Mouse (Mus musculus) pancreas, adult 10 weeks (tissue): ENCODE measurements around the gene Serpina16. TPM values are rescaled to one million over a fixed set of nuclear protein-coding genes. Genes with fewer than 3 reads are reported as not detected.

Source experiments
- polyA plus RNA-seq: library from polyadenylated mRNA; stranded (reverse); fragments of 350-450 nt; fragmentation: Illumina TruSeq; extraction: RNeasy Lipid Tissue Mini Kit (QIAGEN cat#74804); gene quantifications from one replicate; pipeline ENCODE4 v1.2.3, GENCODE M21; 2015; ENCODE audit warnings: low read depth, low replicate concordance; ENCODE audit not compliant: insufficient read depth

Serpina16 gene
- polyA plus RNA-seq: not detected

DNA sequence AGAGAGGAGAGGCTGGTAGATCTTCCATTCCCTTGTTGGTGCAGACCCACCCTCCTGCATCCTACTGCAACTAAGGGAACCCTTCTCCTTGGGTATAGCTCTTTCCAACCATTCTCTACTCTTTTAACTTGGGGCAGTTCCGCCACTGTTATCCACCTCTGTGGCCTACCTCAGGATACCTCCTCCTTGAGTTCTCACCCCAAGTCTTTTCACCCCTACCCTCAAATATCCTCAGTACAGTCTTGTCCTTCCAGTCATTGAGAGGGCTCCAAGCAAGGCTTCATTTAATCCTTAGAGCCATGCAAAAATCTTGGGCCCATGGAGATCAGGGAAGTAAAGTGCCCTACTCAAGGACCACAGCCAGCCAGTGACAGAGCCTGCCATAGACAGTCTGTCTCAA is at the start of gene Serpina16:
Gene Serpina16 (minus strand): TSS at position 101 of the 400 bp plus-strand sequence.

DNA sequence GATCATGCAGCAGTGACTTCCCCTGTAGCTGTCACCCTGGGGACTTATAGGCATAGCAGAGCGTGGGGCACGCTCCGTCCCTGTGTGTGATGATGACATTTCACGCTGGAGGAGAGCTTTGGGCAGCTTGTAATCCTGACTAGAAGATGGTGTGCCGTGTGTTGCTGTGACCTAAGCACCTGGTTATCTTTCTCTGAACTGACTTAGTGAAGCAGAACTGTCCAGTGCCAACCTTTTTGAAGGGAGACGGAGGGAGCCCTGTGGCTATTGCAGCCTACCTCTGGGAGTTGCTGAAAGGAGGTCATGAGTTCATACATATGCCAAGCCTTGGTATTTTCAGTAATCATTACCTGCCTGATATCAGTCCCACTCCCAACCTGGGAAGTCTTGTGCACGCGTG is 19.5 kb upstream of the Serpina16 start, which contains the start of gene Serpina1f:
Gene Serpina1f (minus strand): TSS at position 101 of the 400 bp plus-strand sequence.

DNA sequence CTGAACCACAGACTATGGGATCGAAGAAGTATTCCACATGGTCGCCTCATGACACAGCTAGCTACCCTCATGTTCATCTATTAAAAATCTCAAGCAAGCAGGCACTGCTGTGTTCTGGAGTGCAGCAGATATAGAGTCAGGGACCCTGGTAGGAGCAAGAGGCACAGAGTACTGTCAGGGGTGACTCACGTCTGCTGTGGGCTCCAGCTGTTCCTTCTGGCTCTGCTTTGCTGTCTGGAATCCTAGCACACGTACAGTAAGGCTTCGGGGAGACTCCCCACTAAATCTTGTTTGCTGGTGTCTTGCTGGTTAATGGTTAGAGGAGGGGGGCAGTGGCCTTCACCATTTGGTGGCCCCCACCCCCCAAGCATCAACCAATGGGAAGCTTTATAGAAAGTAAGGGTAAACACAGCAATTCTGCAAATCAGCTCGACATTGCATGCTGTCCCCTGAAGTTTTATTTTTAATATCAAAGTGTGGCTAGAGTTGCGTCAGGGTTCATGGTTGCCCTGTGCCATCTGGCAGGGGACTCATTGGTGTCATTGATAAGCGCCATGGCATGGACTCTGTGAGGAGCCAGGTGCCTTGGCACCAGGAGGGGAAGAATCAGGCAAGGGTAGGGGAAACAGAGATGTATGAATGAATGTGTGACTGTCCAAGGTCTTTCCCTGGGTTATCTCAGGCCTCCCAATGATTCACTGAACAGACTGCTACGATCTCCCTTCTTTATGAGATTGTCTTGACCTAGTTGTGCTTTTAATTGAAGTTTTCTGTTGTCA is 18.9 kb downstream of the Serpina16 start, which contains the start of gene Serpina6:
Gene Serpina6 (minus strand): TSS at position 365 of the 779 bp plus-strand sequence.

DNA sequence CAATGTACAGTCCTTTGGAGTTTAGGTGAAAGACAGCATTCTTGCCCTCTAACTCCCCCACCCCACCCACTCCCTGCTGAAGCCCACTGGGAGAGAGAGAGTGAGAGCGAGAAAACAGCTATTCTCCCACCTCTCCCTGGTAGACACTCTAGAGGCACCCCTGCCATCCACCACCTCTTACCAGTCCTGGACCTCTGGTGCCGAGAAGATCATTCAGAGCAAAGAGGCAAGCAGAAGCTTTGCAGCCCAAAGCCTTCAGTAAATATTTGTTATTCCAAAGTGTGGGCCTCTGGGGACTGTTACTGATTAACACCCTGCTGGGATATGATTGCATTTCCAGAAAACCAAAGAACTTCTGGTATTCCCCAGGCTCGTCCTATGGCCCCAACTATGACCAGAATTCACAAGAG is 44.7 kb downstream of the Serpina16 start, which contains the start of gene Serpina10:
Gene Serpina10 (minus strand): TSS at position 242 of the 410 bp plus-strand sequence.

Other genes with a start within 250 kb of the Serpina16 start
- gene Ifi27, start 241.9 kb downstream of the Serpina16 start, polyA plus RNA-seq: 155 TPM
- gene Ifi27l2a, start 232.5 kb downstream of the Serpina16 start, polyA plus RNA-seq: 99.7 TPM
- 0.79 TPM for gene Ifi27l2b, start 218.9 kb downstream of the Serpina16 start, polyA plus RNA-seq
- gene Ppp4r4, start 143.9 kb downstream of the Serpina16 start, polyA plus RNA-seq: 4.9 TPM
- gene Serpina10, start 44.7 kb downstream of the Serpina16 start, polyA plus RNA-seq: 2.8 TPM
- not detected for gene Serpina6, start 18.9 kb downstream of the Serpina16 start, polyA plus RNA-seq
- not detected for gene Serpina1f, start 19.4 kb upstream of the Serpina16 start, polyA plus RNA-seq
- not detected for gene Serpina1d, start 97.5 kb upstream of the Serpina16 start, polyA plus RNA-seq
- gene Serpina1b, start 154.2 kb upstream of the Serpina16 start, polyA plus RNA-seq: not detected
- not detected for gene Serpina1a, start 187.4 kb upstream of the Serpina16 start, polyA plus RNA-seq
- gene Serpina1c, start 228.7 kb upstream of the Serpina16 start, polyA plus RNA-seq: not detected